Mouse (Mus musculus) embryonic facial prominence, embryonic 12.5 days (tissue): Measurements from ENCODE around the gene Liph. TPM values are rescaled to one million over a fixed set of nuclear protein-coding genes. Genes with fewer than 3 reads are reported as not detected.
"Not testable (repeated sequence)": the region's sequence is repeated elsewhere in the genome, so short reads cannot be mapped to it uniquely, and the experiment has no call there.

Experiments used
- ATAC-seq: fragments of 200-750 bp; cut with Nextera tagmentation; 2 replicates; pipeline ENCODE4 v1.8.0; 2017; ENCODE audit not compliant: insufficient number of reproducible peaks, insufficient read depth, low FRiP score, low TSS enrichment
- H3K27ac ChIP-seq: fragments of 300-500 bp; sonication (generic); 2 replicates; pipeline ENCODE4 v1.5.1; 2016; ENCODE audit warnings: mild to moderate bottlenecking
- H3K27me3 ChIP-seq: fragments of 300-500 bp; sonication (generic); 2 replicates; pipeline ENCODE4 v1.6.1; 2016; ENCODE audit warnings: mild to moderate bottlenecking, moderate library complexity
- H3K36me3 ChIP-seq: fragments of 300-500 bp; sonication (generic); 2 replicates; pipeline ENCODE4 v1.6.1; 2016; ENCODE audit warnings: mild to moderate bottlenecking
- H3K4me1 ChIP-seq: fragments of 300-500 bp; sonication (generic); 2 replicates; pipeline ENCODE4 v1.6.1; 2016
- H3K4me2 ChIP-seq: fragments of 300-500 bp; sonication (generic); replicated peaks from 2 replicates; pipeline ENCODE4 v1.6.1; 2016; ENCODE audit warnings: mild to moderate bottlenecking, moderate library complexity
- H3K4me3 ChIP-seq: fragments of 300-500 bp; sonication (generic); 2 replicates; pipeline ENCODE4 v1.5.1; 2016; ENCODE audit warnings: mild to moderate bottlenecking
- H3K9ac ChIP-seq: fragments of 300-500 bp; sonication (generic); 2 replicates; pipeline ENCODE4 v1.6.1; 2016; ENCODE audit warnings: mild to moderate bottlenecking, moderate library complexity
- H3K9me3 ChIP-seq: fragments of 300-500 bp; sonication (generic); 2 replicates; pipeline ENCODE4 v1.6.1; 2016; ENCODE audit warnings: mild to moderate bottlenecking, moderate library complexity
- WGBS: fragments of 180-500 bp; shearing (Covaris S2); methylation state at CpG from one replicate; pipeline ENCODE4 v1.1.7; 2016; 5-methylcytosine and 5-hydroxymethylcytosine counted together
- polyA plus RNA-seq: library from polyadenylated mRNA; unstranded; fragments of >200 nt; fragmentation: Nextera tagmentation; extraction: Ambion mirVana; gene quantifications from 2 replicates; pipeline ENCODE4 v1.2.1, GENCODE M21; 2016

The Liph gene
- polyA plus RNA-seq, 1 experiment from 2014 or later, result 0.28 TPM

DNA sequence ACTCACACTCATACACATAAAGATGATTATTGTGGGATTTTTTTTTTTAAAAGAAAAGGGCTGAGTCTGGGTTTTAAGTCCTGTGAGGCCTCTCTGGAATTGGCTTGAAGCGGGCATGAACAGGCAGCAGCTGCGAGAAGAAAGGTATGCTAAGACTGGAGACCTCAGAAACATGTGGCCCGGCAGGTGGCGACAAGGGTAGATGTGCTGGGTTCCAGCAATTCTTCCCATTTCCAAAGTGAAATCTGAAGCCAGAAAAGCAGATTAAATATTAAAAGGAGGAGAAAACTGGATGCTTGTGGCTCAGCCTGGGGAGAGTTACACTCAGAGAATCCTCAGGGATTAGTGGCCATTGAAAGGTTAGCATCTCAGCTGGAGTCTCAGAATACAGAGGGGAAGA lies 24.0 kb downstream of the Liph start:
- no peaks in the 10 kb centered on the region for H3K9me3 ChIP-seq
- no peak overlapping the region for H3K4me2 ChIP-seq
- 42% methylated on average over 4 of the region's 4 CpGs for WGBS
- H3K36me3 ChIP-seq, result no peaks in the 10 kb centered on the region
- H3K27me3 ChIP-seq, result peaks cover 11% of the 10 kb centered on the region
- no peak overlapping the region for H3K9ac ChIP-seq
- peaks cover 6% of the 10 kb centered on the region for H3K4me1 ChIP-seq
- no peak for ATAC-seq
- H3K27ac ChIP-seq, result no peak overlapping the region
- H3K4me3 ChIP-seq, result no peak overlapping the region

GRCm38 (mm10) chr16:21970536-21970935 lies 24.9 kb downstream of the Liph start:
- ATAC-seq, result no peak

GRCm38 (mm10) chr16:21969874-21970273 lies 25.6 kb downstream of the Liph start:
- Histone ChIP-seq H3K9me3 (no peaks in the 10 kb centered on the region), H3K9ac (no peak overlapping the region)

More at GRCm38 (mm10) chr16:21970536-21970935, 24.9 kb downstream of the Liph start:
- H3K27ac ChIP-seq, result no peak overlapping the region
- peaks cover 3% of the 10 kb centered on the region; the same call in 1 of the 2 replicates for H3K27me3 ChIP-seq
- WGBS, result 85% methylated on average over 6 of the region's 6 CpGs
- H3K4me2 ChIP-seq, result no peak overlapping the region
- no peaks in the 10 kb centered on the region for H3K9me3 ChIP-seq
- no peaks in the 10 kb centered on the region for H3K4me1 ChIP-seq
- no peak overlapping the region for H3K4me3 ChIP-seq
- no peak overlapping the region for H3K9ac ChIP-seq
- no peaks in the 10 kb centered on the region for H3K36me3 ChIP-seq

GRCm38 (mm10) chr16:21965576-21965975 lies 29.9 kb downstream of the Liph start:
- no peaks in the 10 kb centered on the region for H3K9me3 ChIP-seq
- H3K4me3 ChIP-seq, result no peak overlapping the region
- H3K27ac ChIP-seq, result no peak overlapping the region
- no peak for ATAC-seq
- H3K9ac ChIP-seq, result no peak overlapping the region
- WGBS, result 75% methylated on average over 3 of the region's 3 CpGs
- H3K4me2 ChIP-seq, result no peak overlapping the region
- no peaks in the 10 kb centered on the region for H3K27me3 ChIP-seq
- no peaks in the 10 kb centered on the region for H3K36me3 ChIP-seq
- no peaks in the 10 kb centered on the region for H3K4me1 ChIP-seq

More at GRCm38 (mm10) chr16:21969874-21970273, 25.6 kb downstream of the Liph start:
- Histone ChIP-seq H3K27ac (no peak overlapping the region), H3K4me1 (no peaks in the 10 kb centered on the region), H3K4me3 (no peak overlapping the region), H3K4me2 (no peak overlapping the region), H3K27me3 (no peaks in the 10 kb centered on the region), H3K36me3 (no peaks in the 10 kb centered on the region)
- ATAC-seq, result no peak
- 71% methylated on average over 5 of the region's 5 CpGs for WGBS

GRCm38 (mm10) chr16:21955591-21955990 lies 39.9 kb downstream of the Liph start:
- 71% methylated on average over 12 of the region's 12 CpGs for WGBS
- Histone ChIP-seq H3K9ac (no peak overlapping the region), H3K4me2 (no peak overlapping the region)

GRCm38 (mm10) chr16:21946761-21947715 lies 48.4 kb downstream of the Liph start, which contains the start of gene Tmem41a:
Gene Tmem41a (minus strand): TSS chr16:21947552.
- no peaks in the 10 kb centered on the region for H3K4me1 ChIP-seq
- H3K4me2 ChIP-seq, result peak within 1 kb of the TSS; percentile 66
- peak within 1 kb of the TSS; percentile 70 for H3K9ac ChIP-seq
- 2% methylated on average over 63 of the region's 63 CpGs for WGBS
- H3K9me3 ChIP-seq, result no peaks in the 10 kb centered on the region
- peak; percentile 92 for ATAC-seq
- no peak within 1 kb of the TSS for H3K27ac ChIP-seq
- H3K4me3 ChIP-seq, result peak within 1 kb of the TSS; percentile 64
- H3K27me3 ChIP-seq, result no peaks in the 10 kb centered on the region
- H3K36me3 ChIP-seq, result no peaks in the 10 kb centered on the region

More at GRCm38 (mm10) chr16:21955591-21955990, 39.9 kb downstream of the Liph start:
- H3K4me3 ChIP-seq, result no peak overlapping the region
- H3K4me1 ChIP-seq, result no peaks in the 10 kb centered on the region
- no peaks in the 10 kb centered on the region for H3K9me3 ChIP-seq
- H3K36me3 ChIP-seq, result no peaks in the 10 kb centered on the region
- H3K27ac ChIP-seq, result no peak overlapping the region
- H3K27me3 ChIP-seq, result no peaks in the 10 kb centered on the region
- no peak for ATAC-seq

- Histone ChIP-seq H3K27ac (no peak overlapping the region), H3K36me3 (peaks cover 35% of the 10 kb centered on the region), H3K4me1 (no peaks in the 10 kb centered on the region), H3K4me2 (no peak overlapping the region), H3K9me3 (no peaks in the 10 kb centered on the region), H3K4me3 (no peak overlapping the region), H3K27me3 (no peaks in the 10 kb centered on the region), H3K9ac (no peak overlapping the region)
- no peak for ATAC-seq
- WGBS, result 44% methylated on average over 13 of the region's 13 CpGs
Observed at GRCm38 (mm10) chr16:21928471-21928870, 67.0 kb downstream of the Liph start.

GRCm38 (mm10) chr16:21916681-21917080 lies 78.8 kb downstream of the Liph start:
- Histone ChIP-seq H3K27ac (no peak overlapping the region), H3K4me1 (peaks cover 3% of the 10 kb centered on the region; the same call in 1 of the 2 replicates), H3K9ac (no peak overlapping the region), H3K4me3 (no peak overlapping the region), H3K36me3 (peaks cover 8% of the 10 kb centered on the region), H3K4me2 (no peak overlapping the region), H3K9me3 (no peaks in the 10 kb centered on the region), H3K27me3 (no peaks in the 10 kb centered on the region)
- WGBS, result 74% methylated on average over 7 of the region's 7 CpGs
- no peak for ATAC-seq

DNA sequence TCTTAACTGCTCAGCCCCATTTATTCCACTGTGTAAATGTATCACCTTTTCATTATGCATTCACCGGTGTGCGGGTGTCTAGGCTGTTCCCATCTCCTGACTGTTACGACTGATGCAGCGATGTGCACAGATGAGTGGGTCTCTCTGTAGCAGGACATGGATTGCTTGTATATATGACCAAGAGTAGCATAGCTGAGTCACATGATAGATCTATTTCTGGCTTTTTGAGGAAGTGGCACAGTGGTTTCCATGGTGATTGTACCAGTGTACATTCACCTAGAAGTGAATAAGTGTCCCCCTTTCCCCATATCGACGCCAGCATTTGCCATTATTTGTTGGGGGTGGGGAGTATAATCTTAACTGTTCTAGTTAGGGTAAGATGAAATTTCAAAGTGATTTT lies 82.1 kb downstream of the Liph start:
- ATAC-seq, result no peak
- Histone ChIP-seq H3K9ac (no peak overlapping the region), H3K36me3 (peaks cover 9% of the 10 kb centered on the region), H3K4me3 (no peak overlapping the region), H3K9me3 (no peaks in the 10 kb centered on the region), H3K4me2 (no peak overlapping the region), H3K27me3 (no peaks in the 10 kb centered on the region), H3K27ac (no peak overlapping the region), H3K4me1 (peaks cover 3% of the 10 kb centered on the region; the same call in 1 of the 2 replicates)
- 93% methylated on average over 6 of the region's 6 CpGs for WGBS

DNA sequence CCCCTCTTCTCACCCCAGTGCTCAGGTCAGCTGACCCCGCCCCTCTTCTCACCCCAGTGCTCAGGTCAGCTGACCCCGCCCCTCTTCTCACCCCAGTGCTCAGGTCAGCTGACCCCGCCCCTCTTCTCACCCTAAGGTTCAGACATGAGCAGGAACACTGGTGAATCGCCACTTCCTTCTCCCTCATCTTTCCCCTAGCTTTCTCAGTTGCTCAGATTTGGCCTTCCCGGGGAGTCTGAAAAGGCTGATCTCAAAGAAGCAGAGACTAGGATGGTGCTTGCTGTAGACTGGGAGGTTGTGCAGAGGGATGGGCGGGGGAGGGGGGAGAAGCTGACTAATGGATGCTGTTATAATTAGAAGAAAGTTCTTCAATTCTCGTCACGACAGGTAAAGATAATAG lies 86.6 kb downstream of the Liph start:
- H3K4me2 ChIP-seq, H3K9ac ChIP-seq, H3K4me3 ChIP-seq, H3K27ac ChIP-seq, ATAC-seq, H3K4me1 ChIP-seq, H3K9me3 ChIP-seq, H3K27me3 ChIP-seq: not testable (repeated sequence)
- 37% methylated on average over 7 of the region's 8 CpGs for WGBS
- peaks cover 17% of the 10 kb centered on the region; the same call in 1 of the 2 replicates for H3K36me3 ChIP-seq

DNA sequence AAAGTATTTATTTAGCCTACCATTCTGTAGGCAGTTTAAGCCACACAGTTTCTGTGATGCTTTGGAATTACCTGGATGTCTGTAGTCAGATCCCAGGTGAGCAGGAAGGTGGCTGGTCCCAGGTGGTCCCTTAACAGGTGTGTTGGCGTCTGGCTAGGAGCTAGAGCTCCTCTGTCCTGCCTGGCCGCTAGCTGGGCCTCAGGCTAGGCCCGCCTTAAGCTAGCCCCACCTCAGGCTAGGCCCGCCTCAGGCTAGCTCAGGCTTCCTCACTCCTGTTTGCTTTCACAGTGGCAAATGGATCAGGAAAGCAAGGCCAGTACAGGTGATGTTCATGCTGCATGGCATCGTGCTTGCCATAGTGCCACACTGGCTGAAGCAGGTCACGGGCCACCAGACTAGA lies 88.6 kb downstream of the Liph start:
- Histone ChIP-seq H3K4me1 (no peaks in the 10 kb centered on the region), H3K4me2 (no peak overlapping the region), H3K27me3 (no peaks in the 10 kb centered on the region), H3K4me3 (no peak overlapping the region), H3K9me3 (no peaks in the 10 kb centered on the region), H3K27ac (no peak overlapping the region), H3K36me3 (peaks cover 17% of the 10 kb centered on the region; the same call in 1 of the 2 replicates), H3K9ac (no peak overlapping the region)
- WGBS, result 75% methylated on average over 6 of the region's 6 CpGs
- no peak for ATAC-seq

DNA sequence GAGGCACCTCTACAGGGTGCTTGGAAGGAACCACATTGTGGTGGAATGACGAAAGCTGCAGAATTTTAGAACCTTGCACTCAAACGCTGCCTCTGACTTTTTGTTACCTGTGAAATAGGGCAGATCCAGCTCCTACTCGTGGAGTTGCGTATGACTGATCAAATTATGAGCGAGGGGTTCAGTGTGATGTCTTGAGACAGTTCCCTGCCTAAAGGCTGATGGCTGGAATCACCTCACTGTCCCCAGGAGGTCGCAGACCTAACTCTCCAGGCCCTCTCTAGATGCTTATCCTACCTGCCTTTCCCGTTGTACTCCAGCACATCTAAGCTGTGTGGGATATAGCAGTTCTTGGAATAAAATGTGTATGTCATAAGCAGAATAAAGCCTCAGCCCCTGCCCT lies 89.5 kb downstream of the Liph start:
- Histone ChIP-seq H3K4me2 (no peak overlapping the region), H3K9ac (no peak overlapping the region), H3K4me3 (no peak overlapping the region), H3K36me3 (peaks cover 13% of the 10 kb centered on the region; the same call in 1 of the 2 replicates), H3K4me1 (no peaks in the 10 kb centered on the region), H3K27ac (no peak overlapping the region), H3K27me3 (no peaks in the 10 kb centered on the region), H3K9me3 (no peaks in the 10 kb centered on the region)
- 88% methylated on average over 7 of the region's 7 CpGs for WGBS
- no peak for ATAC-seq
